Mouse (Mus musculus): ENCODE measurements at regions not wholly inside any gene's neighbourhood (a gene's known extent, or its start where the extent isn't known, plus 50 kb on each side); places are given as distances from the start of the nearest gene placed in this dataset.

DNA sequence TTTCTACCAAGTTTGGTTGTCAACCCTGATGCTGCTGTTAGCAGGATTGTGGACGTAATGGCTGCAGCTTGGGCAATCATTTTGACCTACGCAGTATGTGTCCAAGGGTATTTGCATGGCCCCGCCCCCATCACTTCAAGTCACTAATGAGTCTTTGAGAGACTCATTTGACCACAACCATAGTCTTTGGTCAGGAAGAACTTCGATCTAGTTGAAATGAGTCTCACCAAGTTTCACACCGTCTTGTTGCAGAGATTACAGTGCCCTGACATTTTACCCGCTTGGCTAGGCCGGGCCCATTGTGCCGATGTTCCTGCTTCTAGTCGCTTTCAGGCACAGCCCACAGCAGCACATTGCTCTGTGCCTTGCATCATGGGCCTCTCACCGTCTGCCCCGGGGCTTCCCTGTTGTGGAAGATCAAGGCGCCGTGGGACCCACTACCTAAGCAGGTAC, 197.8 kb downstream of the Ly86 start:
- TF ChIP-seq POLR2A (IDR thresholded peaks at IDR 0.05; ENCODE audit: borderline replicate concordance, insufficient read depth, low read length) (no peak), CTCF (IDR thresholded peaks at IDR 0.05; ENCODE audit: borderline replicate concordance, insufficient read depth, low read depth, low read length) (no peak)

All from cerebellum, adult 2 months (tissue).